Mouse (Mus musculus) midbrain, embryonic 16.5 days (tissue): Measurements from ENCODE around the gene Asb1. TPM values are rescaled to one million over a fixed set of nuclear protein-coding genes. Genes with fewer than 3 reads are reported as not detected.

Experiments
- ATAC-seq: fragments of 200-750 bp; cut with Nextera tagmentation; 2 replicates; pipeline ENCODE4 v1.8.0; 2017; ENCODE audit warnings: moderate TSS enrichment
- H3K27ac ChIP-seq: fragments of 300-500 bp; sonication (generic); 2 replicates; pipeline ENCODE4 v1.5.1; 2014; ENCODE audit warnings: mild to moderate bottlenecking, low read length, mixed read lengths
- H3K27me3 ChIP-seq: fragments of 300-500 bp; sonication (generic); 2 replicates; pipeline ENCODE4 v1.6.1; 2014; ENCODE audit warnings: low read depth, low read length, mixed read lengths; ENCODE audit not compliant: control insufficient read depth, insufficient read depth
- H3K36me3 ChIP-seq: fragments of 300-500 bp; sonication (generic); 2 replicates; pipeline ENCODE4 v1.6.1; 2014; ENCODE audit warnings: mild to moderate bottlenecking, low read length, moderate library complexity, mixed read lengths; ENCODE audit not compliant: control insufficient read depth, insufficient read depth
- H3K4me1 ChIP-seq: fragments of 300-500 bp; sonication (generic); 2 replicates; pipeline ENCODE4 v1.6.1; 2014; ENCODE audit warnings: mild to moderate bottlenecking, low read length, mixed read lengths; ENCODE audit not compliant: control insufficient read depth, insufficient read depth
- H3K4me2 ChIP-seq: fragments of 300-500 bp; sonication (generic); 2 replicates; pipeline ENCODE4 v1.6.1; 2014; ENCODE audit warnings: mild to moderate bottlenecking, low read length, mixed read lengths
- H3K4me3 ChIP-seq: fragments of 300-500 bp; sonication (generic); 2 replicates; pipeline ENCODE4 v1.5.1; 2014; ENCODE audit warnings: low read depth, mild to moderate bottlenecking, low read length, moderate library complexity, mixed read lengths
- H3K9ac ChIP-seq: fragments of 300-500 bp; sonication (generic); 2 replicates; pipeline ENCODE4 v1.6.1; 2014; ENCODE audit warnings: low read depth, low read length, mixed read lengths
- H3K9me3 ChIP-seq: fragments of 300-500 bp; sonication (generic); replicated peaks from 2 replicates; pipeline ENCODE4 v1.6.1; 2014; ENCODE audit warnings: mild to moderate bottlenecking, low read length, mixed read lengths; ENCODE audit not compliant: control insufficient read depth, poor library complexity, severe bottlenecking
- WGBS: fragments of 180-500 bp; shearing (Covaris S2); extraction: QIAGEN DNeasy Blood & Tissue Kit; methylation state at CpG from one replicate; pipeline ENCODE4 v1.1.7; 2014; 5-methylcytosine and 5-hydroxymethylcytosine counted together
- polyA plus RNA-seq: library from polyadenylated mRNA; unstranded; fragments of >200 nt; fragmentation: Nextera tagmentation; extraction: Ambion mirVana; gene quantifications from 2 replicates; pipeline ENCODE4 v1.2.1, GENCODE M21; 2015

The Asb1 gene
- polyA plus RNA-seq, 1 experiment from 2014 or later, result 11.0 TPM

DNA sequence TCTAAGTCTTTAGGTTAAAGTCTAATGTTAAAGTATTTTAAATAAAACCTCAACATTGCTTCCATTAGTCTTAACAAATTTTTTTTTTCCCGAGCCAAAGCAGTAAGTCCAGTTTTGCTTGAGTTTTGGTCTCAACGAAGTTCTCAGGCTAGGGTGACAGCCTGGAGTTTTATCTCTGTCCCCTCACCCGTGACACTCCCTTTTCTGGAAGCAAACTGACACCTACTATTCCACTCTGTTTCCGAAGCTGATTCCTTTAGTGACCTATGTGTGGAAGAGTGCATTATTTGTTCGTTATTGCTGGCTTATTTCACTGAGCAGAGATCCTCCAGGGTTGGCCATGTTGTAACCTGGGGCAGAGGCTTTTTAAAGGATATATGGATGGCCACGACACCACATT is 1.1 kb upstream of the Asb1 start:
- 34% methylated on average over 6 of the region's 6 CpGs for WGBS
- peaks cover 16% of the 10 kb centered on the region for H3K4me1 ChIP-seq
- peak overlapping the region; percentile 97; the same call in 1 of the 2 replicates for H3K4me2 ChIP-seq
- no peaks in the 10 kb centered on the region for H3K9me3 ChIP-seq
- no peak overlapping the region; the same call in 1 of the 2 replicates for H3K9ac ChIP-seq
- no peak overlapping the region for H3K27ac ChIP-seq
- H3K27me3 ChIP-seq, result peaks cover 6% of the 10 kb centered on the region; the same call in 1 of the 2 replicates
- H3K4me3 ChIP-seq, result no peak overlapping the region; the same call in 1 of the 2 replicates
- ATAC-seq, result no peak
- H3K36me3 ChIP-seq, result no peaks in the 10 kb centered on the region

DNA sequence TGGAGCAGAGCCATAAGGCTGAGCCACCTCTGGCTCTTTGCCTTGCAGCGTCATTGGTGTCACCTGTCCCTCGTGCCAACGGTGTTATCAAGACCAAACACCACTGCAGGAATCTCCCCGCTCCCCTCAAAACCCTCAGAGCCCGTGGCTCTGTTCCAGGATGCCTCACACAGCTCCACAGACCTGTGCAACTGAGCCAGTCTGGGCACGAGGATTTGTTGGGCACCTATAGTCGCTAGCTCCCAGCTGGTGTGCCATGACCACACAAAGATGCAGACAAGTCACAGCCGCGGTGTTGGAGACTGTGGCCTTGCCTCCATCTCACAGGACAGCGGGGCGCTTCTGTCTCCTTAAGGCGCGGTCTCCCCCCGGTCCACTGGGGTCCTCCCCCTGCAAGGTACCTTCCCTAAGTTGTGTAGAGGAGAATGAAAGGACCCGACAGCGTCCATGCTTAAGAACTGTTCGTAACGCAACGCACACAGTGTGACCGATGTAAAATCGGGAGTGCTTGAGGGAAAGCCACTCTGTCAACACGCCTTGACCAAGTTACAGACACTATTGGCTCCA is 557 bp upstream of the Asb1 start:
- peak overlapping the region; percentile 97 for H3K4me2 ChIP-seq
- H3K4me1 ChIP-seq, result peaks cover 16% of the 10 kb centered on the region
- H3K36me3 ChIP-seq, result no peaks in the 10 kb centered on the region; the same call in 1 of the 2 replicates
- no peak overlapping the region for H3K27ac ChIP-seq
- peak overlapping the region; percentile 55 for H3K4me3 ChIP-seq
- peak; percentile 1 for ATAC-seq
- H3K9ac ChIP-seq, result peak overlapping the region; percentile 50
- 1% methylated on average over 22 of the region's 22 CpGs for WGBS
- H3K9me3 ChIP-seq, result no peaks in the 10 kb centered on the region
- peaks cover 6% of the 10 kb centered on the region; the same call in 1 of the 2 replicates for H3K27me3 ChIP-seq

DNA sequence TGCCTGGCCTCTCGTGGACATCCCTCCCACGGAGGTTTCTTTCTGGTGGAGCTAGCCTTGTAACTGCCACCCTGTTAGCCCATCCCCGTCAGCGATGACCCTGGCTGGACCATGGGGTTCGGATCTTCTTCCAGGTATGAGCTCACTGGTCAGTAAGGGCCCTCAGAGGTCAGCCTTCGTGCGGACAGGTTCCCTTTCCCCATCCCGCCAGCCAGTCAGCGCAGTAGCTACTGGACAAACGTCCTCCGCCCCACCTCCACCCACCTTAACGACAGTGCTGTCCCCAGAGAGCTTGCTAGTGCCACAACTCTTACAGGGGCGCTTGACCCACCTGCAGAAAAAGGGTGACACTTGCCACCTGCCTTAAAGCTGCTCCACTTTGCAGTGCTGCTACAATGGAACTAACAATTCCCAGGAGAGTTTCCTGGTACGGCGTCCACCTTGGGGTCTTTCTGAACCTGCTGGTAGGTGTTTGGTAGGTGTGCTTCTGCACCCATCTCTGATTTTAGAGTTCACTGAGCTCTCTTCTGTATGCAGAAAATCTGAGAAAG is 773 bp downstream of the Asb1 start:
- Histone ChIP-seq H3K27me3 (peaks cover 5% of the 10 kb centered on the region; the same call in 1 of the 2 replicates), H3K9me3 (no peaks in the 10 kb centered on the region), H3K36me3 (peaks cover 2% of the 10 kb centered on the region), H3K4me3 (peak overlapping the region; percentile 55), H3K27ac (peak overlapping the region; percentile 59; the same call in 1 of the 2 replicates), H3K9ac (peak overlapping the region; percentile 75), H3K4me2 (peak overlapping the region; percentile 97), H3K4me1 (peaks cover 16% of the 10 kb centered on the region)
- no peak for ATAC-seq
- WGBS, result 12% methylated on average over 14 of the region's 15 CpGs

DNA sequence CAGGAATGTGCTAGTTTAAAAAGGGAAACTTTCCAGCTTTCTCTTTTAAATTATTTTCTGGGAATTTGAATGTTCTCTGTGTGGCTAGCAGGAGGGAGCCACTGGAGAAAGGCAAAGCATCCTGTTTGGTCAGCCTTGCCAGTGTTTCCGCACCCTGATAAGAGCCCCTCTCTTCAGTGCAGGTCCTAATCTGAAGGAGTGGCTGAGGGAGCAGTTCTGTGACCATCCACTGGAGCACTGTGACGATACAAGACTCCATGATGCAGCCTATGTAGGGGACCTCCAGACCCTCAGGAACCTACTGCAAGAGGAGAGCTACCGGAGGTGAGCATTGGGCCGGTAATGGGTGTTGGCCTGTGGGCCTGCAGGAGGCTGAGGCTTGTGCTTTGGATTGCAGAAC is 3.6 kb downstream of the Asb1 start:
- H3K4me3 ChIP-seq, result no peak overlapping the region
- WGBS, result 95% methylated on average over 4 of the region's 4 CpGs

DNA sequence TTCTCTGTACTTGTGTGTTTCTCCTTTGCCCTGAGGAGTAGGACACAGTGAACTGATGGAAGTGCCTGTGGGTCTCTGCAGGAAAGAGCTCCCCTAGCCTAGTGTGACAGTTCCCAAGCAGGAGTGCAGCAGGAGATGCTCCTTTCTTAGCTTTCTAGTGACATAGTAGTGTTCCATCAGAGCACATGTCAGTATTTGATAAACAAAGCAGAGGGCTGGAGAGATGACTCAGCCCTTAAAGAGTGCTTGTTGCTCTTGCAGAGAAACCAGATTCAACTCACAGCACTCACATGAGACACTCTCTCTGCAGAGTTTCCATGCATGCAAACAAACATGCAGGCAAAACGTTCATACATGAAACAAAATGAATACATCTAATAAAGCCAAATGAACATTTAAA is 4.9 kb downstream of the Asb1 start:
- peaks cover 7% of the 10 kb centered on the region for H3K36me3 ChIP-seq
- no peak overlapping the region for H3K4me3 ChIP-seq
- H3K4me1 ChIP-seq, result peaks cover 21% of the 10 kb centered on the region
- H3K27ac ChIP-seq, result no peak overlapping the region
- ATAC-seq, result no peak
- H3K9me3 ChIP-seq, result no peaks in the 10 kb centered on the region
- H3K27me3 ChIP-seq, result no peaks in the 10 kb centered on the region
- H3K9ac ChIP-seq, result no peak overlapping the region
- 88% methylated on average over 1 of the region's 1 CpGs for WGBS
- H3K4me2 ChIP-seq, result no peak overlapping the region

More for the DNA sequence above, 3.6 kb downstream of the Asb1 start:
- H3K4me2 ChIP-seq, result no peak overlapping the region
- no peak for ATAC-seq
- H3K9ac ChIP-seq, result no peak overlapping the region
- peaks cover 7% of the 10 kb centered on the region for H3K36me3 ChIP-seq
- H3K27ac ChIP-seq, result no peak overlapping the region
- no peaks in the 10 kb centered on the region for H3K27me3 ChIP-seq
- no peaks in the 10 kb centered on the region for H3K9me3 ChIP-seq
- H3K4me1 ChIP-seq, result peaks cover 21% of the 10 kb centered on the region

DNA sequence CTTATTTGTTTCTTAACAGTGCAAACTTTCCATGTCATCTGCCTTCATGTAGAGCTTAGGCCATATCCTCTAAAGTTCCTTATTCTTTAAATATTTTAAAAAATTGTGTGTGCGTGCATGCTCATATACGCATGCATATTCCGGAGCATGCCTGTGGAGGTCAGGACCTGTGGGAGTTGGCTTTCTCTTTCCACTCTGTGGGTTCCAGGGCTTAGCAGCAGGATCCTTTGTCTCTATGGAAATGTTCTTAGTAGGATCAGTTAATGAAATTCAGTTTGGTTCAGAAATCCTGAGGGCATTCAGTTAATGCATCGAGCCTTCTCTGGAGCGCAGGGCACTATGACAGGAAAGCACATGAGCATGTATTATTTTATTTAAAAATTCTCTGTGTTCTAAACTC is 7.2 kb downstream of the Asb1 start:
- no peak overlapping the region for H3K4me3 ChIP-seq
- H3K27ac ChIP-seq, result no peak overlapping the region
- 14% methylated on average over 5 of the region's 5 CpGs for WGBS
- peaks cover 11% of the 10 kb centered on the region for H3K36me3 ChIP-seq
- no peaks in the 10 kb centered on the region for H3K9me3 ChIP-seq
- H3K4me2 ChIP-seq, result no peak overlapping the region
- ATAC-seq, result no peak
- H3K4me1 ChIP-seq, result peaks cover 7% of the 10 kb centered on the region
- no peak overlapping the region for H3K9ac ChIP-seq
- no peaks in the 10 kb centered on the region for H3K27me3 ChIP-seq

DNA sequence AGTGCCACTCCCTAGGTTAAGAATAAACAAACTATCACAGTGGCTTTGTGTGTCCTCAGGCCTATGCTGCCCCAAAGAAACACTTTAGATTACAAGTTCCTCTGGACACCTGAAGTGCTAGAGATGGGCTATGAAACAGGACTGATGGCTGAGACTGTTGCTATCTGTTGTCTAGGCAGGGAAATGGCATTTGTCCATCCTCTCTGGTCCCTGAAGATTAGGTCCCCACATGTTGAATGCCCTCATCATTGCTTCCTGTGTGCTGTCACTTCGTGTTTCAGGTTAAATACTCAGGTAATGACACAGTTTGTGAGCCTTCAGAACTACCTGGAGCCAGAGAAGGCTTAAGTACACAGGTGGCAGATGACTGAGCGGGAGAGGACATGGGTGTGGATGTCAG is 8.7 kb downstream of the Asb1 start:
- Histone ChIP-seq H3K4me3 (no peak overlapping the region), H3K36me3 (peaks cover 11% of the 10 kb centered on the region), H3K4me2 (no peak overlapping the region), H3K27ac (no peak overlapping the region), H3K27me3 (no peaks in the 10 kb centered on the region), H3K4me1 (peaks cover 5% of the 10 kb centered on the region), H3K9ac (no peak overlapping the region), H3K9me3 (no peaks in the 10 kb centered on the region)
- WGBS, result 93% methylated on average over 2 of the region's 2 CpGs
- ATAC-seq, result no peak

DNA sequence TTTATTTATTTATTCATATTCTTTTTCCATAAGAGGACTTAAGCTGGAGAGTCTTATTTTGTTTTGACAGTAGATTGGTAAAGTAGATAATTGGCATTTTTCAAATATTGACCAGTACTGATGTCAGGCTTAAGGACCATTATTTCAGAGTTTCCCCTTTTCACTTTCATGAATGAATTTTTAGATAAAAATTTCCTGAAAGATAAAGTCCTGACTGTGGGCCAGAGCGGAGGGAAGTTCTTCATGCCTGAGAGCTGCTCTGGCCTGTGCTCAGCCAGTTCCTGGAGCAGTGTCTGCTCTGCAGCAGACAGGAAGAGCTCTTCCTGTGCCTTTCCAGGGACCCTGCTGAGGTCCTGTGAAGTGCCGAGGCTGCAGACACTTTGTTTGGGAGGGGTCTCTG is 16.8 kb downstream of the Asb1 start:
- Histone ChIP-seq H3K4me3 (no peak overlapping the region), H3K36me3 (peaks cover 14% of the 10 kb centered on the region), H3K27me3 (no peaks in the 10 kb centered on the region), H3K9me3 (no peaks in the 10 kb centered on the region), H3K4me2 (no peak overlapping the region), H3K4me1 (no peaks in the 10 kb centered on the region), H3K27ac (no peak overlapping the region), H3K9ac (no peak overlapping the region)
- 70% methylated on average over 2 of the region's 2 CpGs for WGBS
- no peak for ATAC-seq

DNA sequence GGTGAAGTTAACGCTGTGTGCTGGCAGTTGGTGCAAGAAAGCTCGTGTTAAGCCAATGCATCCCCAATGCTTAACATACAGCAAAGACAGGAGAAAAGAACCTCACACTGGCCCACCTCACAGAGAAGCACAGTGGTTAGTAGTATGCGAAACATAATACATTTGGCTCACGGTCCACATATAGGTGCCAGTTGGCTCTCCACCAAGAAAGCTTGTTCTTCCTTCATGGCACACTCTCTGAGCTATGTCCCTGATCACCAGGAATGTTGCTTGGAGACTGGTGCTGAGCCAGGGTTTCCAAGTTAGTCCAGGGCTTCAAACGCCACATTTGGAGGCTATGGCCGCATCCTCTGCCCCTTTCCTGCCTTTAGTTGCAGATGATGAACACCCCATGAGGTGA is 20.9 kb downstream of the Asb1 start:
- Histone ChIP-seq H3K4me3 (no peak overlapping the region), H3K4me2 (no peak overlapping the region)

More for the DNA sequence above, 20.9 kb downstream of the Asb1 start:
- no peaks in the 10 kb centered on the region for H3K4me1 ChIP-seq
- no peak overlapping the region for H3K27ac ChIP-seq
- no peak overlapping the region for H3K9ac ChIP-seq
- H3K36me3 ChIP-seq, result no peaks in the 10 kb centered on the region
- ATAC-seq, result no peak
- no peaks in the 10 kb centered on the region for H3K9me3 ChIP-seq
- WGBS, result 87% methylated on average over 6 of the region's 6 CpGs
- H3K27me3 ChIP-seq, result no peaks in the 10 kb centered on the region
